Mouse (Mus musculus) heart, postnatal 0 days (tissue): ENCODE results near the gene Galnt7. TPM values are rescaled to one million over a fixed set of nuclear protein-coding genes. Genes with fewer than 3 reads are reported as not detected.

ENCODE experiments used
- ATAC-seq: fragments of 200-750 bp; cut with Nextera tagmentation; 2 replicates; pipeline ENCODE4 v1.8.0; 2017; ENCODE audit warnings: low read depth, moderate number of reproducible peaks, moderate library complexity; ENCODE audit not compliant: insufficient read depth
- DNase-seq: peaks from one replicate; pipeline ENCODE4 v3.0.0-alpha.2; 2016; ENCODE audit warnings: low spot score
- H3K27ac ChIP-seq: fragments of 300-500 bp; sonication (generic); 2 replicates; pipeline ENCODE4 v1.5.1; 2014; ENCODE audit warnings: low read depth, mild to moderate bottlenecking
- H3K27me3 ChIP-seq: fragments of 300-500 bp; sonication (generic); 2 replicates; pipeline ENCODE4 v1.6.1; 2014; ENCODE audit warnings: low read length, mixed read lengths; ENCODE audit not compliant: control insufficient read depth, insufficient read depth
- H3K36me3 ChIP-seq: fragments of 300-500 bp; sonication (generic); replicated peaks from 2 replicates; pipeline ENCODE4 v1.6.1; 2014; ENCODE audit warnings: low read length, mixed read lengths; ENCODE audit not compliant: control insufficient read depth, insufficient read depth
- H3K4me1 ChIP-seq: fragments of 300-500 bp; sonication (generic); 2 replicates; pipeline ENCODE4 v1.6.1; 2014; ENCODE audit warnings: antibody characterized with exemption; ENCODE audit not compliant: control insufficient read depth, insufficient read depth
- H3K4me2 ChIP-seq: fragments of 300-500 bp; sonication (generic); 2 replicates; pipeline ENCODE4 v1.6.1; 2014; ENCODE audit warnings: low read depth, mild to moderate bottlenecking, low read length, moderate library complexity
- H3K4me3 ChIP-seq: fragments of 300-500 bp; sonication (generic); 2 replicates; pipeline ENCODE4 v1.5.1; 2014; ENCODE audit warnings: low read depth, low read length
- H3K9ac ChIP-seq: fragments of 300-500 bp; sonication (generic); replicated peaks from 2 replicates; pipeline ENCODE4 v1.6.1; 2014; ENCODE audit warnings: low read depth, low read length, mixed read lengths
- H3K9me3 ChIP-seq: fragments of 300-500 bp; sonication (generic); replicated peaks from 2 replicates; pipeline ENCODE4 v1.6.1; 2016; ENCODE audit warnings: low read length; ENCODE audit not compliant: control insufficient read depth
- CTCF ChIP-seq: IDR thresholded peaks from 2 replicates; pipeline ENCODE4 v1.5.1; 2016; ENCODE audit warnings: antibody characterized with exemption, control low read depth, low read depth
- EP300 ChIP-seq: IDR thresholded peaks from 2 replicates; pipeline ENCODE4 v1.6.1; 2016; ENCODE audit warnings: antibody characterized with exemption, low read depth
- WGBS: fragments of 180-500 bp; shearing (Covaris S2); extraction: QIAGEN DNeasy Blood & Tissue Kit; methylation state at CpG from one replicate; pipeline ENCODE4 v1.1.7; 2014; 5-methylcytosine and 5-hydroxymethylcytosine counted together
- polyA plus RNA-seq: library from polyadenylated mRNA; unstranded; fragments of >200 nt; fragmentation: Nextera tagmentation; extraction: Ambion mirVana; gene quantifications from 2 replicates; pipeline ENCODE4 v1.2.1, GENCODE M21; 2015
- total RNA-seq: library from RNA; depleted of rRNA; stranded (reverse); fragments of >200 nt; gene quantifications from 2 replicates; pipeline ENCODE4 v1.2.3, GENCODE M21; 2014; ENCODE audit warnings: low replicate concordance; rRNA removed

Gene Galnt7
- total and polyA plus RNA-seq, 2 experiments from 2014 or later: 3.5 to 7.2 TPM

DNA sequence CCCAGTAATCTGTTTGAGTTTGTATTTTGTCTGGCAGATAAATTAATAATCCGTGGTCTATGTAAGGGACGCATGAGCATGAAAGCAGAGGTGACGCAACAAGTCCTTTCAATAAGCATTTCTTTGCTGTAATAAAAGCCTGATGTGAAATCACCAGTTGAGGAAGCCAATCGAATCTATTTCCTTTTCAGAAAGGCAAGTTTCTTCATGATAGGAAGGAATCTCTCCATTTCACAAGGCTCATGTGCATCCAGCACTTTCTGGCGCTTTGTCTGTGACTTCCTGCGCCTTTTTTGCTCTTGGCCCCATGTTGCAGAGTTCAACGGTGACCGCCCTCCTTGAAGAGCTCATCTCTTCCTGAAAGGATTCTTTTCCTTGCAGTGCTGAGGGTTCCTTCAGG, 173.1 kb downstream of the Galnt7 start:
- Histone ChIP-seq H3K4me2 (no peak overlapping the region), H3K9ac (no peak overlapping the region), H3K27ac (no peak overlapping the region), H3K4me1 (0 out of 2 replicates have a peak, but pooled peaks cover 12% of the 10 kb centered on the region), H3K36me3 (peaks cover 20% of the 10 kb centered on the region), H3K9me3 (no peaks in the 10 kb centered on the region), H3K4me3 (no peak overlapping the region), H3K27me3 (no peaks in the 10 kb centered on the region)
- DNase-seq (no peak), ATAC-seq (no peak)
- TF ChIP-seq EP300 (no peak), CTCF (no peak)
- 91% methylated on average over 8 of the region's 8 CpGs for WGBS

DNA sequence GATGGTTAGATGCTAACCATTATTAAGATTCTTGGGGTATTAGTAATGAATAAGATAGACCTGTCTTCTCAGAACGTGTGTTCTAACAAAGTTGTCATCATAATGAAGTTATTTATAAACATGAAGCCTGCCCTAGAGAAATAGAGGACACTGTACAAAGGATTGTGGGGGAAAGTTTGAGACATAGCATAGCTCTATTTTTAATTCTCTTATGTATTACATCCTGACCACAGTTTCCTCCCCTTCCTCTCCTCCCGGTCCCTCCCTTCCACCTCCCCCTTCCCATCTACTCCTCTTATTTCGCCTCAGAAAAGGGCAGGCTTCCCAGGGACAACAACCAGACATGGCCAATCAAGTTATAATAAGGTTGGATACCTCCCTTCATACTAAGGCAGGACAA, 174.4 kb downstream of the Galnt7 start:
- peak; percentile 93 for ATAC-seq

More for the DNA sequence above, 174.4 kb downstream of the Galnt7 start:
- Histone ChIP-seq H3K9me3 (no peaks in the 10 kb centered on the region), H3K9ac (no peak overlapping the region), H3K36me3 (peaks cover 17% of the 10 kb centered on the region), H3K4me1 (0 out of 2 replicates have a peak, but pooled peaks cover 12% of the 10 kb centered on the region), H3K27me3 (no peaks in the 10 kb centered on the region), H3K4me2 (no peak overlapping the region), H3K4me3 (no peak overlapping the region), H3K27ac (peak overlapping the region; percentile 75)
- TF ChIP-seq EP300 (peak; percentile 38; the same call in 1 of the 2 replicates), CTCF (no peak)
- WGBS: 15% methylated on average over 3 of the region's 3 CpGs
- peak; percentile 82 for DNase-seq

Other genes starting within 250 kb of the Galnt7 start
- gene Scrg1, start 197.1 kb downstream of the Galnt7 start, total RNA-seq: not detected in 2 replicates
- 0.40 and 0.47 TPM in 2 replicates for gene Scrg1, start 197.1 kb downstream of the Galnt7 start, polyA plus RNA-seq
- 57.2 and 106 TPM in 2 replicates for gene Sap30, start 165.2 kb downstream of the Galnt7 start, total RNA-seq
- 36.7 and 37.7 TPM in 2 replicates for gene Sap30, start 165.2 kb downstream of the Galnt7 start, polyA plus RNA-seq
- gene Hmgb2, start 141.1 kb downstream of the Galnt7 start, total RNA-seq: 22.1 and 25.6 TPM in 2 replicates
- 123 and 145 TPM in 2 replicates for gene Hmgb2, start 141.1 kb downstream of the Galnt7 start, polyA plus RNA-seq